Mouse (Mus musculus) small intestine, adult 2 months (tissue): ENCODE measurements around the gene Svop. TPM values are rescaled to one million over a fixed set of nuclear protein-coding genes. Genes with fewer than 3 reads are reported as not detected.

Source experiments
- H3K27ac ChIP-seq: fragments of 200-500 bp; 2 replicates; pipeline ENCODE4 v1.5.1; 2012; ENCODE audit warnings: low read depth, low read length, control low read depth, inconsistent platforms; ENCODE audit not compliant: insufficient read depth
- H3K27me3 ChIP-seq: fragments of 200-500 bp; 2 replicates; pipeline ENCODE4 v1.6.1; 2012; ENCODE audit warnings: mild to moderate bottlenecking, moderate library complexity, low read length, inconsistent platforms; ENCODE audit not compliant: control insufficient read depth, insufficient read depth
- H3K36me3 ChIP-seq: fragments of 200-500 bp; 2 replicates; pipeline ENCODE4 v1.6.1; 2012; ENCODE audit warnings: mild to moderate bottlenecking, low read length, control low read depth, inconsistent platforms; ENCODE audit not compliant: control insufficient read depth, insufficient read depth
- H3K4me1 ChIP-seq: fragments of 200-500 bp; 2 replicates; pipeline ENCODE4 v1.6.1; 2012; ENCODE audit warnings: low read length, inconsistent platforms, mixed read lengths; ENCODE audit not compliant: control insufficient read depth, insufficient read depth, insufficient read length
- H3K4me3 ChIP-seq: fragments of 200-500 bp; 2 replicates; pipeline ENCODE4 v1.5.1; 2012; ENCODE audit warnings: low read depth, mild to moderate bottlenecking, control low read depth, inconsistent platforms, low read length, moderate library complexity
- CTCF ChIP-seq: fragments of 200-500 bp; IDR thresholded peaks from 2 replicates; pipeline ENCODE4 v1.5.1; 2012; ENCODE audit warnings: low read depth, mild to moderate bottlenecking, control low read depth, inconsistent platforms, low read length, moderate library complexity, mixed read lengths; ENCODE audit not compliant: insufficient replicate concordance, insufficient read length; ENCODE audit errors: extremely low read depth
- POLR2A ChIP-seq: fragments of 200-500 bp; IDR thresholded peaks from 2 replicates; pipeline ENCODE4 v1.6.1; 2012; ENCODE audit warnings: low read depth, mild to moderate bottlenecking, control low read depth, inconsistent platforms, low read length, moderate library complexity
- WGBS: fragments of 180-500 bp; shearing (Covaris S2); methylation state at CpG from one replicate; pipeline ENCODE4 v1.1.7; 2018; 5-methylcytosine and 5-hydroxymethylcytosine counted together
- polyA plus RNA-seq: library from polyadenylated mRNA; depleted of rRNA; stranded (reverse); fragments of >200 nt; gene quantifications from 2 replicates; pipeline ENCODE4 v1.2.3, GENCODE M21; 2012

Svop gene
- polyA plus RNA-seq, 1 experiment: 0.42 TPM

- H3K27me3 ChIP-seq: no peaks in the 10 kb centered on the region
- H3K4me3 ChIP-seq: no peak overlapping the region
- peaks cover 29% of the 10 kb centered on the region for H3K4me1 ChIP-seq
- TF ChIP-seq POLR2A: no peak
- peak; percentile 17; the same call in 1 of the 2 replicates for TF ChIP-seq CTCF
- H3K36me3 ChIP-seq: peaks cover 1% of the 10 kb centered on the region; the same call in 1 of the 2 replicates
- WGBS: 16% methylated on average over 9 of the region's 9 CpGs
- peak overlapping the region; percentile 81 for H3K27ac ChIP-seq
Observed at GRCm38 (mm10) chr5:113986182-113986961, 105.0 kb downstream of the Svop start.

GRCm38 (mm10) chr5:113985737-113986136 is 105.6 kb downstream of the Svop start:
- no peak for TF ChIP-seq POLR2A
- TF ChIP-seq CTCF: no peak
- 25% methylated on average over 2 of the region's 2 CpGs for WGBS
- no peaks in the 10 kb centered on the region for H3K27me3 ChIP-seq
- no peak overlapping the region for H3K4me3 ChIP-seq
- peaks cover 1% of the 10 kb centered on the region; the same call in 1 of the 2 replicates for H3K36me3 ChIP-seq
- H3K27ac ChIP-seq: peak overlapping the region; percentile 81
- H3K4me1 ChIP-seq: peaks cover 36% of the 10 kb centered on the region

GRCm38 (mm10) chr5:113984025-113984740 is 107.2 kb downstream of the Svop start:
- Histone ChIP-seq H3K4me1 (peaks cover 37% of the 10 kb centered on the region), H3K36me3 (peaks cover 1% of the 10 kb centered on the region; the same call in 1 of the 2 replicates), H3K27ac (no peak overlapping the region), H3K4me3 (no peak overlapping the region), H3K27me3 (no peaks in the 10 kb centered on the region)
- WGBS: 63% methylated on average over 13 of the region's 13 CpGs
- TF ChIP-seq POLR2A: no peak
- TF ChIP-seq CTCF: no peak

GRCm38 (mm10) chr5:113983541-113983940 is 107.8 kb downstream of the Svop start:
- Histone ChIP-seq H3K27me3 (no peaks in the 10 kb centered on the region), H3K4me3 (no peak overlapping the region), H3K4me1 (peaks cover 33% of the 10 kb centered on the region), H3K36me3 (peaks cover 2% of the 10 kb centered on the region; the same call in 1 of the 2 replicates), H3K27ac (no peak overlapping the region)
- TF ChIP-seq CTCF: no peak
- TF ChIP-seq POLR2A: no peak
- WGBS: 71% methylated on average over 6 of the region's 6 CpGs

GRCm38 (mm10) chr5:113981843-113982242 is 109.5 kb downstream of the Svop start:
- no peak overlapping the region for H3K4me3 ChIP-seq
- WGBS: 83% methylated on average over 8 of the region's 8 CpGs
- TF ChIP-seq POLR2A (no peak), CTCF (no peak)

GRCm38 (mm10) chr5:113981171-113981570 is 110.2 kb downstream of the Svop start:
- 41% methylated on average over 6 of the region's 6 CpGs for WGBS
- H3K27ac ChIP-seq: 0 out of 2 replicates have a peak overlapping the region, but pooled peaks have one; percentile 21
- no peaks in the 10 kb centered on the region for H3K27me3 ChIP-seq
- peaks cover 2% of the 10 kb centered on the region; the same call in 1 of the 2 replicates for H3K36me3 ChIP-seq
- no peak overlapping the region for H3K4me3 ChIP-seq
- peaks cover 26% of the 10 kb centered on the region for H3K4me1 ChIP-seq
- TF ChIP-seq POLR2A (no peak), CTCF (no peak)

More at GRCm38 (mm10) chr5:113981843-113982242, 109.5 kb downstream of the Svop start:
- peaks cover 2% of the 10 kb centered on the region; the same call in 1 of the 2 replicates for H3K36me3 ChIP-seq
- H3K27ac ChIP-seq: no peak overlapping the region
- no peaks in the 10 kb centered on the region for H3K27me3 ChIP-seq
- peaks cover 31% of the 10 kb centered on the region for H3K4me1 ChIP-seq

- Histone ChIP-seq H3K27me3 (no peaks in the 10 kb centered on the region), H3K27ac (peak overlapping the region; percentile 21; the same call in 1 of the 2 replicates), H3K4me3 (no peak overlapping the region), H3K4me1 (peaks cover 26% of the 10 kb centered on the region; the same call in 1 of the 2 replicates), H3K36me3 (peaks cover 2% of the 10 kb centered on the region; the same call in 1 of the 2 replicates)
- WGBS: 8% methylated on average over 1 of the region's 1 CpGs
- TF ChIP-seq CTCF (no peak), POLR2A (no peak)
Observed at GRCm38 (mm10) chr5:113980511-113980910, 110.9 kb downstream of the Svop start.
